Mouse (Mus musculus) embryonic facial prominence, embryonic 14.5 days (tissue): Measurements from ENCODE around the gene Atp1a4. TPM values are rescaled to one million over a fixed set of nuclear protein-coding genes. Genes with fewer than 3 reads are reported as not detected.

Experiments
- ATAC-seq: fragments of 200-750 bp; cut with Nextera tagmentation; 2 replicates; pipeline ENCODE4 v1.8.0; 2017; ENCODE audit warnings: low read depth, moderate number of reproducible peaks, moderate TSS enrichment
- DNase-seq: peaks from one replicate; pipeline ENCODE4 v3.0.0-alpha.2; 2015; ENCODE audit warnings: low spot score
- H3K27ac ChIP-seq: fragments of 300-500 bp; sonication (generic); replicated peaks from 2 replicates; pipeline ENCODE4 v1.5.1; 2014; ENCODE audit warnings: low read depth, mild to moderate bottlenecking, low read length, moderate library complexity
- H3K27me3 ChIP-seq: fragments of 300-500 bp; sonication (generic); replicated peaks from 2 replicates; pipeline ENCODE4 v1.6.1; 2014; ENCODE audit warnings: low read length; ENCODE audit not compliant: control insufficient read depth, insufficient read depth
- H3K36me3 ChIP-seq: fragments of 300-500 bp; sonication (generic); 2 replicates; pipeline ENCODE4 v1.6.1; 2014; ENCODE audit warnings: low read length, mixed read lengths; ENCODE audit not compliant: control insufficient read depth, insufficient read depth
- H3K4me1 ChIP-seq: fragments of 300-500 bp; sonication (generic); 2 replicates; pipeline ENCODE4 v1.6.1; 2014; ENCODE audit warnings: antibody characterized with exemption, low read length; ENCODE audit not compliant: control insufficient read depth, insufficient read depth
- H3K4me2 ChIP-seq: fragments of 300-500 bp; sonication (generic); 2 replicates; pipeline ENCODE4 v1.6.1; 2014; ENCODE audit warnings: low read depth, mild to moderate bottlenecking, low read length, moderate library complexity, mixed read lengths
- H3K4me3 ChIP-seq: fragments of 300-500 bp; sonication (generic); 2 replicates; pipeline ENCODE4 v1.5.1; 2014; ENCODE audit warnings: low read depth, mild to moderate bottlenecking, low read length
- H3K9ac ChIP-seq: fragments of 300-500 bp; sonication (generic); 2 replicates; pipeline ENCODE4 v1.6.1; 2014; ENCODE audit warnings: low read depth, mild to moderate bottlenecking, low read length, moderate library complexity, mixed read lengths
- H3K9me3 ChIP-seq: fragments of 300-500 bp; sonication (generic); 2 replicates; pipeline ENCODE4 v1.6.1; 2016; ENCODE audit warnings: low read length; ENCODE audit not compliant: control insufficient read depth
- whole genome bisulfite sequencing: fragments of 180-500 bp; shearing (Covaris S2); extraction: QIAGEN DNeasy Blood & Tissue Kit; methylation state at CpG from one replicate; pipeline ENCODE4 v1.1.7; 2014; 5-methylcytosine and 5-hydroxymethylcytosine counted together
- polyA plus RNA-seq: library from polyadenylated mRNA; unstranded; fragments of >200 nt; fragmentation: Nextera tagmentation; extraction: Ambion mirVana; gene quantifications from 2 replicates; pipeline ENCODE4 v1.2.1, GENCODE M21; 2014

The Atp1a4 gene
- polyA plus RNA-seq, 1 experiment from 2014 or later: not detected

- DNase-seq (no peak), ATAC-seq (no peak)
- H3K4me1 ChIP-seq: peaks cover 38% of the 10 kb centered on the region
- H3K36me3 ChIP-seq: no peaks in the 10 kb centered on the region
- peak within 1 kb of the TSS; percentile 92 for H3K27ac ChIP-seq
- peak within 1 kb of the TSS; percentile 15; the same call in 1 of the 2 replicates for H3K9ac ChIP-seq
- 0 out of 2 replicates have a peak within 1 kb of the TSS, but pooled peaks have one; percentile 10 for H3K4me2 ChIP-seq
- H3K4me3 ChIP-seq: no peak within 1 kb of the TSS
- no peaks in the 10 kb centered on the region for H3K27me3 ChIP-seq
- 80% methylated on average over 18 of the region's 19 CpGs for WGBS
- no peaks in the 10 kb centered on the region for H3K9me3 ChIP-seq
Observed at GRCm38 (mm10) chr1:172219451-172220406, 38.5 kb downstream of the Atp1a4 start, which contains the start of gene Casq1. Gene Casq1 (minus strand): TSS chr1:172219868.

GRCm38 (mm10) chr1:172218164-172218910 lies 39.9 kb downstream of the Atp1a4 start:
- Histone ChIP-seq H3K4me3 (no peak overlapping the region), H3K9ac (no peak overlapping the region), H3K4me1 (peaks cover 41% of the 10 kb centered on the region), H3K27me3 (no peaks in the 10 kb centered on the region), H3K9me3 (no peaks in the 10 kb centered on the region), H3K27ac (no peak overlapping the region), H3K36me3 (no peaks in the 10 kb centered on the region), H3K4me2 (no peak overlapping the region)
- no peak for DNase-seq
- WGBS: 57% methylated on average over 15 of the region's 15 CpGs
- ATAC-seq: no peak

- Histone ChIP-seq H3K4me3 (peak overlapping the region; percentile 18; the same call in 1 of the 2 replicates), H3K4me1 (peaks cover 42% of the 10 kb centered on the region), H3K36me3 (no peaks in the 10 kb centered on the region), H3K27ac (peak overlapping the region; percentile 81), H3K4me2 (peak overlapping the region; percentile 47), H3K9me3 (no peaks in the 10 kb centered on the region), H3K9ac (peak overlapping the region; percentile 52), H3K27me3 (no peaks in the 10 kb centered on the region)
- 2% methylated on average over 5 of the region's 5 CpGs for WGBS
- DNase-seq: peak; percentile 90
- peak; percentile 47 for ATAC-seq
Observed at GRCm38 (mm10) chr1:172217148-172217547, 41.1 kb downstream of the Atp1a4 start.

GRCm38 (mm10) chr1:172214748-172215147 lies 43.5 kb downstream of the Atp1a4 start:
- ATAC-seq: no peak
- Histone ChIP-seq H3K9me3 (no peaks in the 10 kb centered on the region), H3K4me3 (no peak overlapping the region), H3K27ac (no peak overlapping the region), H3K4me2 (no peak overlapping the region), H3K27me3 (no peaks in the 10 kb centered on the region), H3K9ac (no peak overlapping the region), H3K4me1 (peaks cover 18% of the 10 kb centered on the region), H3K36me3 (no peaks in the 10 kb centered on the region)
- WGBS: 62% methylated on average over 3 of the region's 3 CpGs
- no peak for DNase-seq

- Histone ChIP-seq H3K36me3 (no peaks in the 10 kb centered on the region), H3K4me1 (peaks cover 11% of the 10 kb centered on the region; the same call in 1 of the 2 replicates), H3K27ac (no peak overlapping the region), H3K9ac (no peak overlapping the region), H3K4me3 (no peak overlapping the region), H3K27me3 (no peaks in the 10 kb centered on the region), H3K4me2 (no peak overlapping the region), H3K9me3 (no peaks in the 10 kb centered on the region)
- ATAC-seq (no peak), DNase-seq (no peak)
- 63% methylated on average over 4 of the region's 4 CpGs for WGBS
Observed at GRCm38 (mm10) chr1:172213771-172214170, 44.4 kb downstream of the Atp1a4 start.

GRCm38 (mm10) chr1:172212776-172213175 lies 45.4 kb downstream of the Atp1a4 start:
- ATAC-seq (no peak), DNase-seq (no peak)
- Histone ChIP-seq H3K27me3 (no peaks in the 10 kb centered on the region), H3K4me1 (peaks cover 11% of the 10 kb centered on the region; the same call in 1 of the 2 replicates), H3K4me2 (no peak overlapping the region), H3K9me3 (no peaks in the 10 kb centered on the region), H3K4me3 (no peak overlapping the region), H3K9ac (no peak overlapping the region), H3K36me3 (no peaks in the 10 kb centered on the region), H3K27ac (peak overlapping the region; percentile 17; the same call in 1 of the 2 replicates)
- 50% methylated on average over 5 of the region's 5 CpGs for WGBS

GRCm38 (mm10) chr1:172207111-172207584 lies 51.1 kb downstream of the Atp1a4 start:
- no peaks in the 10 kb centered on the region for H3K9me3 ChIP-seq
- 0 out of 2 replicates have a peak, but pooled peaks have one; percentile 3 for ATAC-seq
- H3K4me3 ChIP-seq: peak overlapping the region; percentile 63; the same call in 1 of the 2 replicates
- H3K4me1 ChIP-seq: peaks cover 45% of the 10 kb centered on the region
- H3K36me3 ChIP-seq: no peaks in the 10 kb centered on the region; the same call in 1 of the 2 replicates
- DNase-seq: peak; percentile 57
- peak overlapping the region; percentile 76 for H3K4me2 ChIP-seq
- peak overlapping the region; percentile 81; the same call in 1 of the 2 replicates for H3K9ac ChIP-seq
- 14% methylated on average over 7 of the region's 7 CpGs for WGBS
- H3K27ac ChIP-seq: peak overlapping the region; percentile 78; the same call in 1 of the 2 replicates
- H3K27me3 ChIP-seq: no peaks in the 10 kb centered on the region
